In the genomic region with DNA sequence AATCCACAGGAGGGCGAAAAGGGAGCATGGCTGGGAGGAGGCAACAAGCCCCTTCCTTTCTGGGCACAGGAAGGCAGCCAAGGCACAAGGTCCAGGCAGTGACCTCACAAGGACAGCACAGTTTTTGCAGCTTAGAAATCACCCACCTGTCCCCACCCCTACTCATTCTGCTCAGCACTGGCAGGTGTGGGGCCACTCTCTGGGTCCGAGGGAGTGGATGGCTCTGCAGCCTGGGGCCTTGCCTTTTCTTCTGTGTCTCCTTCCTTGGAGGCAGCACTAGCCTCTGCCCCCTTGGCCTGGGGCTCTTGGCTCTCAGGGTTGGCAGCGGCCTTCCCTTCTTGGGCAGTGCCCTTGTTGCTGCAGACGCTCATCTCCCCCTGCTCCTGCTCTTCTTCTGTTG, we compare ENCODE assay signal across 29 mouse cellular contexts. TPM values are rescaled to one million over a fixed set of nuclear protein-coding genes. Genes with fewer than 3 reads are reported as not detected.
"Had no signal": no experiment of that assay in that cellular context is flagged by ENCODE, and none has a peak within 500 bp of the region (broad histone marks: within the 10 kb centered on the region; RNA-seq: fewer than 3 reads in every experiment).

No protein-coding gene starts in this region.

RNA-seq across cellular contexts. Expression of a gene that starts 2.3 kb away (rescaled TPM):
- total RNA-seq: common myeloid progenitor, adult 5-6 weeks; forebrain, postnatal 0 days; gastrocnemius, adult 18-20 months; gastrocnemius, adult 2 months; gastrocnemius, adult 8-10 months; gastrocnemius, postnatal 10 days; gastrocnemius, postnatal 14 days; gastrocnemius, postnatal 25 days; gastrocnemius, postnatal 36 days; gastrocnemius, postnatal 4 days; heart, adult 18-20 months; heart, adult 2 months; heart, adult 8-10 months had no signal
- polyA plus RNA-seq: cortical plate, adult 2 months; embryonic facial prominence, embryonic 10.5 days; embryonic facial prominence, embryonic 11.5 days; embryonic facial prominence, embryonic 13.5 days; embryonic facial prominence, embryonic 14.5 days; embryonic facial prominence, embryonic 15.5 days; erythroblast, embryonic 14.5 days; forebrain, embryonic 12.5 days; forebrain, embryonic 13.5 days; forebrain, embryonic 14.5 days; forebrain, embryonic 15.5 days; forebrain, embryonic 16.5 days; forebrain, postnatal 0 days; frontal cortex, adult 2 months; heart, adult 2 months had no signal

RNA-seq across cellular contexts. Expression of a gene that starts 15.7 kb away (rescaled TPM):
- total RNA-seq: common myeloid progenitor, adult 5-6 weeks; forebrain, postnatal 0 days; gastrocnemius, adult 18-20 months; gastrocnemius, adult 2 months; gastrocnemius, adult 8-10 months; gastrocnemius, postnatal 10 days; gastrocnemius, postnatal 14 days; gastrocnemius, postnatal 25 days; gastrocnemius, postnatal 36 days; gastrocnemius, postnatal 4 days; granulocyte monocyte progenitor cell, adult 5-6 weeks; heart, adult 18-20 months; heart, adult 2 months had no signal
- polyA plus RNA-seq: embryonic facial prominence, embryonic 10.5 days; embryonic facial prominence, embryonic 13.5 days; embryonic facial prominence, embryonic 14.5 days; embryonic facial prominence, embryonic 15.5 days; erythroblast, embryonic 14.5 days; forebrain, embryonic 10.5 days; forebrain, embryonic 11.5 days; forebrain, embryonic 12.5 days; forebrain, embryonic 13.5 days; forebrain, embryonic 14.5 days; forebrain, embryonic 15.5 days; forebrain, embryonic 16.5 days; forebrain, postnatal 0 days had no signal
